Mouse (Mus musculus) embryonic stem cell, embryonic (primary cell): ENCODE measurements around the gene Depdc7.

Experiments used
- CTCF ChIA-PET, 4 experiments: fragments of 300-600 bp in 2 of 4; fragments of 350-600 bp in 2 of 4; sonication (Branson Sonifier 250); formaldehyde crosslinking; loops; one replicate each; lab custom pipeline; 2022; ENCODE audit warnings: inconsistent platforms in 2 of 4; lab: Charles Lee
- POLR2A ChIA-PET, 4 experiments: fragments of 300-600 bp in 2 of 4; fragments of 350-600 bp in 2 of 4; sonication (Branson Sonifier 250); formaldehyde crosslinking; loops; one replicate each; lab custom pipeline; 2022; ENCODE audit warnings: antibody characterized with exemption in 4 of 4, inconsistent platforms in 1 of 4; lab: Charles Lee

The Depdc7 gene

GRCm38 (mm10) chr2:104742741-104743064 lies at the start of gene Depdc7:
Depdc7 (minus strand) TSS chr2:104742878.
- ChIA-PET POLR2A (interaction anchor here in 3 of 4 experiments (0.6 to 7.4 kb wide), 51 partner anchors 9 to 933 kb away, joined by 3 to 89 read pairs (median 4); partner anchors contain the start of genes Cstf3 (in 3 of the 3), Tcp11l1 (in 3 of the 3), A930018P22Rik (in 1 of the 3) and Hipk3 (in 1 of the 3)), CTCF (interaction anchor here in 2 of 4 experiments (2.4 to 2.8 kb wide), 2 partner anchors 57 kb away, joined by 10 to 11 read pairs; no protein-coding TSS in a partner anchor)

DNA sequence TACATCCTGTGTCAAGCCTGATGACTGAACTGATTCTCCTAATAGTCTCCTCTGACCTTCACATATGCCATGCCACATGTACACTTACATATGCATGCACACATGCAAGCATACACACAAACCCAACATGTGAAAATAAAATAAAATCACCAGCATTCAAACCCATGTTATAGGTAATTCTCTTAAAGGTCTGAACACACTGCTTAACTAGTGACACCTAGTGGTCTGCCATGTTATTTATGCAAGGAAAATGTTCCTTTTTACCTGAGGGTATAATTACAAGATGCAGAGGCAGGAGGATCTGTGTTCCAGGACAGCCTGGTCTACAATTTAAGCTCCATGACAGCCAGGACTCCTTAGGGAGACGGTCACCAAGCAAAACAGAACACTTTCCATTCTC lies 32.1 kb upstream of the Depdc7 start:
- ChIA-PET CTCF (interaction anchor here in 3 of 4 experiments (0.5 to 0.8 kb wide), 3 partner anchors 46 to 379 kb away, joined by 3 to 9 read pairs (median 4); no protein-coding TSS in a partner anchor), POLR2A (no interaction called here)

GRCm38 (mm10) chr2:104768697-104769096 lies 26.0 kb upstream of the Depdc7 start:
- ChIA-PET CTCF (no interaction called here), POLR2A (interaction anchor here in 1 of 4 experiments (1.1 kb wide), 1 partner anchor 9 kb away, joined by 6 read pairs; no protein-coding TSS in a partner anchor)

GRCm38 (mm10) chr2:104764018-104764417 lies 21.3 kb upstream of the Depdc7 start:
- ChIA-PET POLR2A (interaction anchor here in 1 of 4 experiments (1.0 to 1.4 kb wide), 3 partner anchors 7 to 22 kb away, joined by 3 to 4 read pairs (median 3); no protein-coding TSS in a partner anchor), CTCF (no interaction called here)

GRCm38 (mm10) chr2:104763134-104763703 lies 20.5 kb upstream of the Depdc7 start:
- ChIA-PET CTCF (interaction anchor here in 3 of 4 experiments (0.7 to 1.3 kb wide), 6 partner anchors 29 to 78 kb away, joined by 3 to 4 read pairs (median 4); no protein-coding TSS in a partner anchor), POLR2A (interaction anchor here in 1 of 4 experiments (1.0 to 1.4 kb wide), 3 partner anchors 8 to 21 kb away, joined by 3 to 4 read pairs (median 3); no protein-coding TSS in a partner anchor)

- CTCF ChIA-PET: interaction anchor here (0.6 to 8.3 kb wide), 7 partner anchors 10 to 82 kb away, joined by 3 to 60 read pairs (median 7); no protein-coding TSS in a partner anchor
- POLR2A ChIA-PET: interaction anchor here in 2 of 4 experiments (1.0 to 1.9 kb wide), 4 partner anchors 8 to 40 kb away, joined by 3 to 6 read pairs (median 4); partner anchors contain the start of genes Depdc7 (in 1 of the 2) and Tcp11l1 (in 1 of the 2)
Observed at GRCm38 (mm10) chr2:104750611-104751010, 7.9 kb upstream of the Depdc7 start.

GRCm38 (mm10) chr2:104748652-104749183 lies 6.0 kb upstream of the Depdc7 start:
- CTCF ChIA-PET: interaction anchor here (0.7 to 8.3 kb wide), 6 partner anchors 63 to 166 kb away, joined by 3 to 60 read pairs (median 9); no protein-coding TSS in a partner anchor
- POLR2A ChIA-PET: interaction anchor here in 2 of 4 experiments (0.7 to 1.1 kb wide), 2 partner anchors 14 to 64 kb away, joined by 4 read pairs; no protein-coding TSS in a partner anchor

- ChIA-PET POLR2A (interaction anchor here in 3 of 4 experiments (0.6 to 7.4 kb wide), 20 partner anchors 8 to 282 kb away, joined by 3 to 89 read pairs (median 4); partner anchors contain the start of gene Cstf3 (in 2 of the 3)), CTCF (interaction anchor here (0.6 to 3.7 kb wide), 7 partner anchors 9 to 451 kb away, joined by 3 to 26 read pairs (median 5); no protein-coding TSS in a partner anchor)
Observed at GRCm38 (mm10) chr2:104746251-104746650, 3.6 kb upstream of the Depdc7 start.

DNA sequence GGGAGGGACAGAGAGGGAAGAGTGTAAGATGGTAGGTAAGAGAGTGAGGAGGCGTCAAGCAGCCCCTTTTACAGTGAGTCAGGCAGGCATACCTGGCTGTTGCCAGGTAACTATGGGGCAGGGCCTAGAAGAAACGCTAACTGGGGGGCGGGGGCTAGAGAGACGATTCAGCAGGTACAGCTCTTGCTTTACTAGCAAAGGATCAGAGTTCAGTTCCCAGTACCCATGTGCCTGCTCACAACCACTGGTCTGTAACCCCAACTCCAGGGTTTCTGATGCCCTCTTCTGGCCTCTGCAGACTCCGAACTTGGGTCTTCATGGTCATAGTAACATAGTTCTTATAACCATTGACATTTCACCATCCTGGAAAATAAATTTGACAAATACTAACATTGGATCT lies 1.3 kb upstream of the Depdc7 start:
- ChIA-PET CTCF (interaction anchor here in 3 of 4 experiments (1.2 to 3.7 kb wide), 3 partner anchors 58 to 59 kb away, joined by 3 to 26 read pairs (median 4); no protein-coding TSS in a partner anchor), POLR2A (interaction anchor here in 2 of 4 experiments (0.6 to 7.4 kb wide), 15 partner anchors 10 to 621 kb away, joined by 3 to 89 read pairs (median 4); partner anchors contain the start of genes A930018P22Rik (in 1 of the 2), Hipk3 (in 1 of the 2) and Tcp11l1 (in 1 of the 2))

- CTCF ChIA-PET: interaction anchor here in 3 of 4 experiments (1.2 to 2.8 kb wide), 3 partner anchors 58 kb away, joined by 3 to 11 read pairs (median 10); no protein-coding TSS in a partner anchor
Observed at GRCm38 (mm10) chr2:104743160-104743559, 482 bp upstream of the Depdc7 start.

GRCm38 (mm10) chr2:104741896-104742740 lies 560 bp downstream of the Depdc7 start:
- POLR2A ChIA-PET: interaction anchor here (0.6 to 7.4 kb wide), 66 partner anchors 9 to 932 kb away, joined by 3 to 89 read pairs (median 5); partner anchors contain the start of genes Cstf3 (in 3 of the 4), Tcp11l1 (in 3 of the 4), A930018P22Rik (in 1 of the 4) and Hipk3 (in 1 of the 4)

More at GRCm38 (mm10) chr2:104743160-104743559, 482 bp upstream of the Depdc7 start:
- POLR2A ChIA-PET: interaction anchor here in 3 of 4 experiments (0.6 to 7.4 kb wide), 43 partner anchors 8 to 933 kb away, joined by 3 to 89 read pairs (median 6); partner anchors contain the start of genes Cstf3 (in 3 of the 3), Tcp11l1 (in 3 of the 3), A930018P22Rik (in 1 of the 3) and Hipk3 (in 1 of the 3)

GRCm38 (mm10) chr2:104741015-104741758 lies 1.5 kb downstream of the Depdc7 start:
- CTCF ChIA-PET: interaction anchor here in 2 of 4 experiments (0.9 to 2.8 kb wide), 4 partner anchors 9 to 147 kb away, joined by 3 to 11 read pairs (median 7); no protein-coding TSS in a partner anchor
- POLR2A ChIA-PET: interaction anchor here (0.6 to 7.4 kb wide), 49 partner anchors 8 to 618 kb away, joined by 3 to 89 read pairs (median 6); partner anchors contain the start of genes Cstf3 (in 3 of the 4), Tcp11l1 (in 3 of the 4), A930018P22Rik (in 1 of the 4) and Pin1rt1 (in 1 of the 4)

More at GRCm38 (mm10) chr2:104741896-104742740, 560 bp downstream of the Depdc7 start:
- CTCF ChIA-PET: interaction anchor here in 2 of 4 experiments (0.9 to 2.8 kb wide), 3 partner anchors 57 to 146 kb away, joined by 3 to 11 read pairs (median 10); no protein-coding TSS in a partner anchor

DNA sequence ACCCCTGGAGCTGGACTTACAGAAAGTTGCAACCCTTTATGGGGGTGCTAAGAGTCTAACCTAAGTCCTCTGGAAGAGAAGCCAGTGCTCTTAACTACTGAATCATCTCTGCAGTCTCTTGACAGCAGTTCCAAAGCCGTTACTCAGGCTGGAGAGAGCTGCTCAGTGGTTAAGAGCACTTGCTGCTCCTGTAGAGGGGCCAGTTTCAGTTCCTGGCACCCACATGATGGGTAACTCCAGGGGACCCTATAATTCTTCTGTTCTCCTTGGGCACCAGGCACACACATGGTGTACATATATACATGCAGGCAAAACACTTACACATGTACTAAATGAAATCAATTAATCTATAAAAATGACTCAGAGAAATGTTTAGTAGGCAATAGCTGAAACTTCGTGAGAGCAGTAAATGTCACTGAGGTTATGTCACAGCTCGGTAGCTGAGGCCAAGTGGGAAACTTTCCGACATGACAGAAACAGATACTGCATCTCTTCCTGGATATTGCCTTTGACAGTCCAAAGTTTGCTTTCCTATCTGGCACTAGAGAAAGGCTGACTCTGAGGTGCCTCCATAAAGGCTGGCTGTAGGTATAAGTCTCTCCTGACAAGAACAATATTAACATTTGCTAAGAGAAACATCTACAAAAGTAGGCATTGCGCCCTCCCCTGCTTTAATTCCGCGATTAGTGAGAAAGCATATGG lies 2.3 kb downstream of the Depdc7 start:
- ChIA-PET CTCF (interaction anchor here in 2 of 4 experiments (1.1 to 2.8 kb wide), 2 partner anchors 10 to 55 kb away, joined by 4 to 11 read pairs; no protein-coding TSS in a partner anchor), POLR2A (interaction anchor here (0.6 to 7.4 kb wide), 24 partner anchors 7 to 617 kb away, joined by 3 to 89 read pairs (median 8); partner anchors contain the start of genes Tcp11l1 (in 3 of the 4), A930018P22Rik (in 1 of the 4) and Cstf3 (in 1 of the 4))

- ChIA-PET POLR2A (interaction anchor here in 3 of 4 experiments (0.6 to 5.7 kb wide), 7 partner anchors 12 to 55 kb away, joined by 3 to 34 read pairs (median 4); partner anchors contain the start of gene Tcp11l1 (in 1 of the 3)), CTCF (no interaction called here)
Observed at GRCm38 (mm10) chr2:104739691-104740090, 3.0 kb downstream of the Depdc7 start.

- CTCF ChIA-PET: interaction anchor here in 1 of 4 experiments (0.9 kb wide), 1 partner anchor 51 kb away, joined by 3 read pairs; no protein-coding TSS in a partner anchor
- POLR2A ChIA-PET: interaction anchor here in 2 of 4 experiments (0.8 to 1.6 kb wide), 6 partner anchors 10 to 146 kb away, joined by 3 to 6 read pairs (median 4); partner anchors contain the start of genes Cstf3 (in 1 of the 2) and Tcp11l1 (in 1 of the 2)
Observed at GRCm38 (mm10) chr2:104736241-104736640, 6.4 kb downstream of the Depdc7 start.
